Mouse (Mus musculus): ENCODE data around the gene Zwilch. TPM values are rescaled to one million over a fixed set of nuclear protein-coding genes. Genes with fewer than 3 reads are reported as not detected.

Gene Zwilch
- 4.4 and 15.6 TPM in 2 replicates for polyA plus RNA-seq (2012)

DNA sequence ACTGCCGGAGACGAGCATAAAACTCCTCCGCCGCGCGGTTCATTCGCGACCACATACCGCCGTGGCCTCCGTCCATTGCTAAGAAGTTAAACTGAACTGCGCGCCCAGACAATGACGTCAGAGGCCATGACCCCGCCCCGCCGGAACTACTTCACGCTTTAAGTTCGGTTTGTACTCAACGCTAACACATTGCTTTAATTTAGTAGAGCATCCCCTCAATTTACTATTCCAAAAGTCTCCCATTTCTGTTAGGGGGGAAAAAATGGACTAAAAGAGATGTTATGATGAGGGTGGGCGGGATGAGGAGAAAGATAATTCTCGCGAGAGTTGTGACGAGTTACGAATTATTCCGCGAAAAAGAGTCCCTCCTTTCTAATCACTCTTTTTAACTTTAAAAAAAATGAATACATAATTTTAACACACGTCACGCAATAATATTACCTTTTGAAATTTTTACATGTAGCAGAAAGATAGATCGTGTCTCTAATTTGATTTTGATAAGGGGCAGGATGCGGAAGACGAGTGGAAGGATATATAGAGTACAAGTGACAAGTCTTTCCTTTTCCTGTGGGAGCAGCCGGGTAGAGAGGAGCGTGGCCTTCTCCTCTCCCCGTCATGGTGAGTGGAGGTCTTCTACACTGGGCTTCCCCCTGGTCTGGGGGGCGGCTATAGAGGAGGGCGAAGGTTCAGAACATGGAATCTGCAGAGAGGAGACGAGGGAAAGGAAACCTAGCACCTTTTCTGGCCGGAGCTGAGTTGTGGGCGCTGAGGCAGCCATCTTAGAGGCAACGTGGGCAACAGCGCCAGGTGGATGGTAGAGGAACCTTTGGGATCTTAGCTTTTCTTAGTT is at the start of gene Zwilch, which contains the start of gene Rpl4:
Gene Zwilch, minus strand, starts transcription at position 289 of the 850 bp plus-strand sequence.
Gene Rpl4, plus strand, starts transcription at position 560 of the 850 bp plus-strand sequence.
- no peak for TF ChIP-seq GATA1 (IDR thresholded peaks at IDR 0.05; ENCODE audit: low read length)

DNA sequence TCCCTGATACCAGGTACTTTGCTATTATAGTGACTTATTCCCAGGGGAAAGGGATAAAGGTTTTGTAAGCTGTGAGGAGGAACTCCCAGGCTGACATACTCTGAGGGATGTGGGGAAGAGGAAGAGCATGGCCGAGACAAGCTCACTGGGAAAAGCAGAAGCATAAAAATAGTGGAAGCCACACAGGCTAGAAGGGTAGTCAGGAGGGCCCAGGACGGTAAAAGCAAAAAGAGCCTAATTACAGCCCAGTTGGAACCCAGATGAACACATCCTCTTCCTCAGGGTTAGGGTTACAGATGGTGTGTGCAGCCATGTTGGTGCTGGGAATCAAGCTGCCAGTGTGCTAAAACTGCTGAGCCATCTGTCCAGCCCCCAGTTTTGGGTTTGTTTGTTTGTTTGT is 49.2 kb upstream of the Zwilch start:
- TF ChIP-seq GATA1 (IDR thresholded peaks at IDR 0.05; ENCODE audit: low read length) = no peak

DNA sequence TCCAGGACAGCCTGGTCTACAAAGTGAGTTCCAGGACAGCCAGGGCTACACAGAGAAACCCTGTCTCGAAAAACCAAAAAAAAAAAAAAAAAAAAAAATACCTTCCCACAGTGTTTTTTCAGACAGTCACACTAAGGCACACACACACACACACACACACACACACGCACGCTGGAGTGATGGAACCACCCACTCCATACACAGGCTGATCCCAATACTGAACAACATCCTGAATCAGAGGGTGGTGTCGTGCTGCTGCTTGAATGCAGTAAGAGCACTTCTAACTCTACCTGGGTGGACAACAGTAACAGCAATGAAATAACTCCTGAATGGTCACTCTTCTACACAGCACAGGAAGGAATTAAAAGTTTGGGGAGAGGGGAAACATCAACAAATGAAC is 48.6 kb upstream of the Zwilch start:
- no peak for TF ChIP-seq GATA1 (IDR thresholded peaks at IDR 0.05; ENCODE audit: low read length)

DNA sequence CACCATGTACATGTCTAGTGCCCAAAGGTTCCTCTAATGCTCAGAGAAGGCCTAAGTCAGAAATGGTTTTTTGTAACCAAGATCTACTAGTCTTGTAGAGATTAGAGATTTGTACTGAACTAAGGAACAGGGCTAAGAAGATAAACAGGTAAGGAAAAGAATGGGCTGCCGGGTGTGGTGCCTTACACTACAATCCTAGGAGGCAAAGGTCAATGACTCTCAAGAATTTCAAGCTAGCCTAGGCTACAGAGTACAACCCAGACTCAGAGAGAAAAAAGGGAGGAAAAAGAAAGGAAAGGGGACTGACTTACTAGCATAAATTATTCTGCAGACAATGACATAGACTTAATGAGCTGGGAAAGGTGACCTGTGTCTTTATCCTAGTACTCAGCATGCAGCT is 47.7 kb upstream of the Zwilch start:
- no peak for TF ChIP-seq GATA1 (IDR thresholded peaks at IDR 0.05; ENCODE audit: low read length)

DNA sequence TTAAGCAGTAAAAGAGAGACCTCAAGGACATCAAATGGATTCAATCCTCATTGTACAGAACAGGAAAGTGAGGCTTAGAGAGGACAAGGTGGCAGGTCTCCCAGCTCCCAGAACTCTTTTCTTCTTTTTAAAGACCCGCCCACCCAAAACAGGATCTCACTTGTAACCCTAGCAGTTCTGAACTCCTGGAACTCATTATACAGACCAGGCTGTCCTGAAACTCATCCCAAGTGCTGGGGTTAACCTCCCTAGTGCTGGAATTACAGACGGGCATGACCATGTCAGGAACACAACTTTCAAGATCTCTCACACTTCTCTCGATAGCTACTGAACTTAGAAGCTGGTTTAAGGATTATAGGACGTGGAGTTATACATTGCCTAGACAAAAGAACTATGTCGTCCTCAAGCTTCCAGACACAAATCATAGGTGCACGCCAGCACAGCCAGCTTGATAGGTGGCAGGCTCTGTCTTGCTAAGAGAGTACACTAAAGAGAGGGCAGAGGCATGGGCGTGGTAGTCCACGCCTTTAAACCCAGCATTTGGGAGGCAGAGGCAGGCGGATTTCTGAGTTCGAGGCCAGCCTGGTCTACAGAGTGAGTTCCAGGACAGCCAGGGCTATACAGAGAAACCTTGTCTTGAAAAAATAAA is 47.0 kb upstream of the Zwilch start:
- no peak for TF ChIP-seq GATA1 (IDR thresholded peaks at IDR 0.05; ENCODE audit: low read length)

DNA sequence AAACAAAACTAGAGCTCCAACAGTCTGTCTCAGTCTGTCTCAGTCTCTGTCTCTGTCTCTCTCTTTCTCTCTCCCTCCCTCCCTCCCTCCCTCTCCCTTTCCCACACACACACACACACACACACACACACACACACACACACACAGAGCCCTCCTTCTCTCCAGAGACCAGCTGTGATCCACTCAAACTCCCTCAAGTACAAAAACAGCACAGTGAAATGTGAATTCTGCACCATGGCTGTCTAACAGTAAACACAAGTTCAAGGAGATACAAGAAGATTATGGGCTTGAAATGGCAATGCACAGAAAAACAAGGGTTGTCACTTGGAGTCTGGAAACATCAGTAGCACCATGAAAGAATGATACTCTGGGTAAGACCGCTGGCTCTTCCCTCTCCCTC is 46.4 kb upstream of the Zwilch start:
- no peak for TF ChIP-seq GATA1 (IDR thresholded peaks at IDR 0.05; ENCODE audit: low read length)

DNA sequence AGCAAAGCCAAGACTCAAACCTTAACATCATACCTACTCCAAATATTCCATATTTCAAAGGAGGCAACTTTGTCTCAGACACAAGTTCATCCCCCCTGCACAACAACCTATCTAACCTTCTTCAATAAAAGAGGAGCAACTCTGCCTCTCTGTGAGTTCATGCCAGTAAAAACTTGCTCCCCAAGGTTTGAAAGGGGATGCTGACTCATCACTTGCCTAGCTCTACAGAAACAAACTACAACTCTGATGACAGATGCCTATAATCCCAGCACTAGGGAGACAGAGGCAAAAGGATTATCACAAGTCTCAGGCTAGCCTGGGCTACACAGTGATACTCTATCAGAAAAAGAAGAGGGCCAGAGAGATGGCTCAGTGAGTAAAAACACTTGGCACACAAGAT is 45.0 kb upstream of the Zwilch start:
- no peak for TF ChIP-seq GATA1 (IDR thresholded peaks at IDR 0.05; ENCODE audit: low read length)

DNA sequence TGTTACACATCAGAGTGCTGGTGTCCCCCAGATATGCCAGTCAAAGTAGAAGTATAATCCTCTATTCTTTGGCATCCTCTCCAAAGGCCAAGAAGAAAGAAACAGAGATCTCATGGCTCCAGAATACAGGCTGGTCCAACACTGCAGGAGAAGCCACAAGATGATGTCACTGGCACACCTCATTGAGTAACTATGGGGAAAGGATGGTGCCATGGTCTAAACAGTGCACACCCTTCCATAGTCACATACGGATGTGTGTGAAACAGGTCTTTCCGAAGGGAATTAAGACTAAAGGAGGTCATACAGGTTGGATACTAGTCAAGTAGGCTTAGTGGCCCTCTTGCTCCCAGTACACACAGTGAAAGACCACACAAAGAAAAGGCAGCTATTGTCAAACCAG is 43.7 kb upstream of the Zwilch start:
- no peak for TF ChIP-seq GATA1 (IDR thresholded peaks at IDR 0.05; ENCODE audit: low read length)

DNA sequence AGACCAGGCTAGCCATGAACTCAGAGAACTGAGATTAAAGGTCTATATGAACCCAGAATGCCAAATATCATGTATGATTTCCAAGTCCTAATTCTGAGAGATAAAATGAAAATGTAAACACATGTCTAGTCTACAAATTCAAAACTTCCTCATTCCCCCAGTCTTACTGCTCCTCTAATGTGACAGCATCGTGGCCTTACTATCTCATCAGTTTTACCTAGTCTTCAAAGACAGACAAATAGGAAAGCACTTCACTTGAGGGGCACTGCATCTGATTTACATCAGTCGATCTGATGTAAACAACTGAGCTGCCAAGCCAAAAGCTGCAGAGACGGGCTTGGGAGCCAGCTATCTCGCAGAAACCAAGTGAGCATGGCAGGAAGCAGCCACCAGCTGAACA is 43.2 kb upstream of the Zwilch start:
- no peak for TF ChIP-seq GATA1 (IDR thresholded peaks at IDR 0.05; ENCODE audit: low read length)

DNA sequence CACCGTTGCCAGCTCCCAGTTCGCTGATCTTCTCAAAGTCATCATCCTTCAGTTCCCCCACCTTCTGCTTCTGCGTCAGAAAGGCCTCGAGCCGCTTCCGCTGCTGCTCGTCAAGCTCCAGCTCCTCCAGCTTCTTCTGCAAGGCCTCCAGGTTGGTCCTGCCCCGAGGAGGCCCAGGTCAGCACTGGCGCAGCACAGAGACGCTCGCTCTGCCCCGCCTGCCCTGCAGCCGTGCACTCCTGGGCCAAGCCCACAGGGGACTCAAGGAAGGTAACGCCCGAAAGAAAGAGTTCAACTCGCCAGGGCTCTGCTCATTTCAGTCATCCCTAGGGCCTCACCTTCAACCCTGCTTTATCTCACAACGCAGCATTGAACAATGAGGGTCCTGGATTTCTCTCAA is 41.5 kb upstream of the Zwilch start:
- no peak for TF ChIP-seq GATA1 (IDR thresholded peaks at IDR 0.05; ENCODE audit: low read length)

DNA sequence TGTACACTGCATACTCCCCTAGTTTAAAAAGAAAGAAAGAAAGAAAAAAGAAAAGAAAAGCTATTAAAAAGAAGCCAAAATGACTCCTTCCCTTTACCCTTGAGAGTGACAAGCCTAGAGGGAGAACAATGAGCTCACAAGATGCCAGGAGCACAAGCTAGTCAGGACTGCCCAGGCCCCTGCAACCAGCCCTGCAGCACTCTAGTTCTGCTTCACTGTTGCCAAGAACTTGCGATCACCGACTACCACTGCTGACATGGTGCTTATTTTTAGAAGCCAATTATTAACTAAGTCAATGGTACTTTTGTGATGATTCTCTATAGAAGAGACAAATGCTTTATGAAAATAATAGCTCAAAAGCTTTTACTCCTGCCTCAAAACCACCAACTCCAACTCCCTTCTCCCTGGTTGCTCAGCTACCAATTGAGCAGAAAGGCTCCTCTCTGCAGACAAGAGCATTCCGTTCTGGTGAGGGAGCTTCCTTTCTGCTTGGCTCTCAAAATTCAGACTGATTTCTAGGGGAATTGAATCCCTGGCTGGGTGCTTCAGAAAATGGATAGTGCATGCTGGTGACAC is 34.7 kb upstream of the Zwilch start:
- no peak for TF ChIP-seq GATA1 (IDR thresholded peaks at IDR 0.05; ENCODE audit: low read length)

DNA sequence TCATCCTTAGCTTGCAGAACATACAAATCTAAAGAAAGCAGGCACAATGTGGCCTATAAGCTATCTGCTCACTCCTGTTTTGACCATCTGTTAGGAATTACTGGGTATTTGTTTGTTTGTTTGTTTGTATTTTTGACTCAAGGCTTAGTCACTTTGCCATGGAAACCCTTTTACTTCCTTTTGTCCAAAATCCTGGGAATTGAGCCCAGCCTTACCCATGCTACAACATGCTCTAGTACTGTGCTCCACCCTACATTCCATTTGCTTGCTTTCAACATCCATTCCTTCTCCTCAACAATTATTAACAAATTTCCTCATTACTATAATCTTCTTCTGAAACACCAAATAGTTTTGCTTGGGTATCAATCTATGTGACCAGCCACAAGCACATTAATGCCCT is 30.0 kb upstream of the Zwilch start:
- TF ChIP-seq GATA1 (IDR thresholded peaks at IDR 0.05; ENCODE audit: low read length) = no peak

DNA sequence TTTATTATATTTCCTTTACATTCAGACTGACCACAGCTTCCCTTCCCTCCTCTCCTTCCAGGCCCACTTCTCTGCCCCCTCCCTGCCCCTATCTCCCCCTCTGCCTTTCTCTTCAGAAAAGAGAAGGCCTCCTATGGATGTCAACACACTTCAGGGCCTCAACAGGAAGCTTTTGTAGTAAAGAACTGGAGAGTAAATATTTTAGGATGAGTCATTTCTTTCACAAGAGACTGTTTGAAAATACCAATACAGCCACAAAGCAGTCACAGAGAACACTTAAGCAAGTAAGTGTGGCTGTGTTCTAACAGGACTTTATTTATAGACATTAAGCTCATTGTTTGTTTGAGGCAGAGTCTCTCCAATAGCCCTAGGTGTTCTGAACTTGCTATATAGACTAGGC is 29.4 kb upstream of the Zwilch start:
- no peak for TF ChIP-seq GATA1 (IDR thresholded peaks at IDR 0.05; ENCODE audit: low read length)

DNA sequence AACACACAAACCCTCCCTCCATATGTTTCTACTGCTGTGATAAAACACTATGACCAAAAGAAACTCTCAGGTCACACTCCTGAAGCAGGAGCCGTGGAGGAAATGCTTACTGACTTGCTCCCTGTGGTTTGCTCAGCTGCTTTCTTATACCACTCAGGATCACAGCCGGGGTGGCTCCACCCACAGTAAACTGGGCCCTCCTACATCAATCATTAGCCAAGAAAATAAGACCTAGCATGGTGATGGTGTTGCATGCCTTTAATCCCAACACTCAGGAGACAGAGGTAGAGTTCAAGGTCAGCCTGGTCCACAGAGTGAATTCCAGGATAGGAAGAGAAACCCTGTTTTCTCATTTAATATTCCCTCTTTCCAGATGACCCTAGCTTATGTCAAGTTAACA is 27.0 kb upstream of the Zwilch start:
- no peak for TF ChIP-seq GATA1 (IDR thresholded peaks at IDR 0.05; ENCODE audit: low read length)

DNA sequence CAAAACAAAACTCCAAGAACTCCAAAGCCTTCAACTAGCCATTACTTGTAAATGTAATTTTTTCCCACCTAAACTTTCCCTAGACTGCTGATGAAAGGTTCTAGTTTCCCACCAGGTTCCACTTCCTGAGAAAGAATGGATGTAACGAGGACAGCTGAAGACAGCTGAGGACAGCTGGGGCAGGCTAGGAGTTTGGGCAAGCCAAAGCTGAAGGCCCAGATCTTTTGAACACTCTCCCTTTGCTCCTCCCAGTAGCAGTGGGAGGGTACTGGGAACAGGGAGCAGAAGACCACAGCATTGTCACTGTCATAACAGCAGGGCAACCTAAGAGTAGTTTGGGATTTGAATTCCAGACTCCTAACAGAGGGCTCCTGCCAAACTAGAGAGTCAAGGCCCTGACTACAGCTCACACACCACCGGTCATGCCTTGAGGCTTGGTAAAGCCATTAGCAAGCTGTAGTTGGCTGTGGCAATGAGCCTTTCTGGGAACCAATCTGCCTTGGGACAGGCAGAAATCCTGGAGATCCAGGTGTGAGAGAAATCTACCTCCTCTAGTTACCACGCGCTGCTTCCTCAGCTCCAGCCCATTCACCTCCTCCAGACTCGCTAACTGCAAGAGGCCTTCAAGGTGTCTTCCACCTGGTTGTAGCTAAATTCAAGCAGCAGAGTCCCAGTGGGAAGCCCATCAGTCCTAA is 25.3 kb upstream of the Zwilch start:
- TF ChIP-seq GATA1 (IDR thresholded peaks at IDR 0.05; ENCODE audit: low read length) = no peak

DNA sequence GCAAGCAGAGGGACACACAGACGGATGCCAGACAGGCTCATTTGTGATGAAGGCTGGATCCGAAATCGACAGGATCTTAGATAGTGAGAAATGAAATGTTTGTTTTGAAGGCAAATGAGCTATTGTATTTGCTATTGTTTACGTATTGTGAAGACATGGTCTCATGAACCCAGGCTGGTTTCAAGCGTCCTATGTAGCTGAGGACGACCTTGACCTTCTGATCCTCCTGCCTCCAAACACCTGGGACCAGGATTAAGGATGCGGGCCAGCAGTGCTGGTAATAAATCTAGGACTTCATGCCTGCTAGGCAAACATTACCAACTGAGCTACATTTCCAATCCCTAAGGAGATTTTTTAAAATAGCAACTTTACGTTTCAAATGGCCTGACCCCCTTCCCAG is 24.6 kb upstream of the Zwilch start:
- no peak for TF ChIP-seq GATA1 (IDR thresholded peaks at IDR 0.05; ENCODE audit: low read length)

All from G1E-ER4 (cell line).